Mouse (Mus musculus) spleen, adult 12 weeks (tissue): ENCODE measurements around the gene Nup62cl.
A peak's percentile ranks its signal among the peaks of the same experiment; 100 is the strongest.

Experiments used
- DNase-seq: peaks from one replicate; pipeline ENCODE4 v3.0.0; 2022; ENCODE audit warnings: low spot score

Gene Nup62cl

DNA sequence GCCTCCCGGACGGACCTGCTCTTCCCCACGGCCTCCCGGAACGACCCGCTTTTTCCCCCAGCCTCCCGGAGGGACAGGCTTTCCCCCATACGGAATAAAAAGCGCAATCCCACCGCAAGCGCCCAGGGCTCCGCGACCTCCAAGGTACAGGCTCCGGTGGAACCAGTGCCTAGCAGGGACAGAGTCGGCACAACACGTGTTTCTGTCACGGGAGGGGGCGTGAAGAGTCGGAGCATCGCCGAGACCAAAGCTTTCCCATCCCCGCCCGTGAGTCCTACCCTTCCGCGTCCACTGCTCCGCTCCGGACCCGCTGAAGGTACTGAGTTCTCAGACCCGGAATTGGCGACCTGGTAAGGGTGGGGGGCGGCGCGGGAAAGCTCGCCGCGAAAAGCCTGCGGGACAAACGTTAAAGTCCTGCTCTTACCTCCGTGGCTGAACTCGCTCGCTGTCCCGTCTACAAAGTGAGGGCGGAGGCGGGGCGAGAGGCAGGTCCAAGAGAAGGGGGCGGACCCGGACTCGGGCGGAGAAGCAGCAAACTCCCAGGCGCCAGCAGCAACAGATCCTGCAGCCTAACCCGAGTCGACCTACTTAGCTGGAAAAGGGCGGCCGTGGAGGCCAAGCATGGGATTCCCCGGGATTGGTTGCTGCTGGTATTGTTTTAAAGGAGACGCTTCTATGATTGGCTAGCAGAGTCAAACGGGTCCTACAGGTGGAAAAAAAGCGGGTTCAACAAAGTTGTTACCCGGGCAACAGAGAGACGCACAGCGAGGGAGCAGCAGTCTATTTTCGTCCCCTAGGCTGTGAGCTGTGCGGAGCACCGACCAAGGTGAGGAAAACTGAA, at the start of gene Nup62cl, which contains the start of gene Pih1h3b:
Gene Nup62cl, minus strand, starts transcription at position 578 of the 841 bp plus-strand sequence.
Gene Pih1h3b, plus strand, starts transcription at position 745 of the 841 bp plus-strand sequence.
- no peak for DNase-seq

DNA sequence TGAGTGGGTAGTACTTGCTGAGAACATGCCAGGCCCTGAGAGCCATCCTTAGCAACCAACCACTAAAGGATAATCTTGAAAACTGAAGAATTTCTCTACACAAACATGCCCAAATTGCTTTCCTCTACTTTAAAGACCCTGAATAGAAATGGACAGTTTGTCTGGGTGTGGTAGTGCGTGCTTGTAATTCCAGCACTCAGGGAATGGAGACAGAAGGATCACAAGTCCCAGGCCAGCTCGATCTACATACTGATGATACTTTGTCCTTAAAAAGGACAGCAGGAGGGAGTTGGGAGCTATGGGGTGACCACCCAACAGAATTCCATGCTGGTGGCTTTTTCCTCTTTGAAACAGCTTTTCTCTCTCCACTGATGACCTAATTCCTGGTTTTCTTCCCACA, 31.6 kb upstream of the Nup62cl start:
- DNase-seq = no peak

DNA sequence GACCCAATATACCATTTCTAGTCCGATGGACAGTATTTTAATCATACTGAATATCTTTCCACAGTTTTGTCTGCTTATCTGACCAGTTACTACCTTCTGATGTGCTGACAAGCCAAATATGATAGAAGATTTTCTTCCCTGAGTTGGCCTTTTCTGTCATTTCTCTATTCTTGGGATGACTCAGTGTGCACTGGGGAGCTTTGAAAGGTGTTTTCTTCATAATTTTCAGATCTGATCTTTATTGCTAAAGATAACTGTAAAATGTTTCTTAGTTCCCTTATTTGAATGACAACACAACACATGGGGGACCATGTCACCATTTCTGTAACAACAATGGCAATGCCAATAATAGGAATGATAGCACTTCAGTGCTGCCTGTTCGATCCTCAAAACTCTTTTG, 20.0 kb upstream of the Nup62cl start:
- no peak for DNase-seq

DNA sequence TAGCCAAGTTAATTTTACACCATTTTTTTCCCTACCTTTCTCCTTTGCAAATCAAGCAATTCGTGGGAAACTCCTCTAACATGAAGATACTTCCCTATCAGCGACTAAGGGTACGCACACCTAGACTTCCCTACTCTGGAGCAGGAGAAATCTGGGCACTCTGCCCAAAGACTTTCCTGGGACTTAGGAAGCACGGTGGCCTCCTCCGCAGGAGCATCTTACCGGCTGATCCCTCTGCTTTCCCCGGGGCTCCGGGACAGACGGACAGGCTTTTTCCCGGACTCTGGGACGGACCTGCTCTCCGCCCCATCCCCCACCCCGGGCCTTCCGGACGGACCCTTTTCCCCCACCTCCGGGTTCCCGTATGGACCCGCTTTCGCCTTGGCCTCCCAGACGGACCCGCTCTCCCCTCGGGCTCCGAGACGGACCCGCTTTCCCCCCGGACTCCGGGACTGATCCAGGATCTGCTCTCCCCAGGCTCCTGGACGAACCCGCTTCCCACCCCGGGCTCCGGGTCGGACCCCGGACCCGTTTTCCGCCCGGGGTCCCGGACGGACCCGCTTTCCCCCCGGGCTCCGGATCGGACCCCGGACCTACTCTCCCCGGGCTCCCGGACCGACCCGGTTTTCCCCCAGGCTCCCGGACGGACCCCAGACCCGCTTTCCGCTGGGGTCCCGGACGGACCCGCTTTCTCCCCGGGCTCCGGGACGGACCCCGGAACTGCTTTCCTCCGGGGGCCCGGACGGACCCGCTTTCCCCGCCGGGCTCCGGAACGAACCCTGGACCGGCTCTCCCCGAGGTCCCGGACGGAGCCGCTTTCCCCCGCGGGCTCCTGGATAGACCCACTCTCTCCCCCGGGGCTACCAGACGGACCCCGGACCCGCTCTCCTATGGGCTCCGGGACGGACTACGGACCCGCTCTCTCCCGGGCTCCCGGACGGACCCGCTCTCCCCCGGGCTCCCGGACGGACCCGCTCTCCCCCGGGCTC, 1.3 kb downstream of the Nup62cl start:
- DNase-seq = no peak

DNA sequence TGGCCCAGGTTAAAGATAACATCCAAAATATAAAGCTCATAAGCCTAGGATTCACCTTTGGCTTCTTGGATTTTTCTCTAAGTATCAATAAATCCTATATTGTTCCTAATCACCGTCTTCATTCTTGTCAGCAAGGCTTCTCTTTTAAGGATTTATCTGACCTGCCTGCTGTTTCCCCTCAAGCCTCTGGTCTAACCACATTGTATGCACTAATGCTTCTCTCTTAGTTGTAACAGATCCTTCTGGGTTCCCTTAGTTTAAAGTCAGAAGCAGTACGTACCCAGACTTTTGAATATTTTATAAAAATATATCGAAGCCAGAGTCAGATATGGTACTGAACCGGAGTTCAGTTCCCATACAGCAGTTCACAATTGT, 63.8 kb downstream of the Nup62cl start:
- no peak for DNase-seq

DNA sequence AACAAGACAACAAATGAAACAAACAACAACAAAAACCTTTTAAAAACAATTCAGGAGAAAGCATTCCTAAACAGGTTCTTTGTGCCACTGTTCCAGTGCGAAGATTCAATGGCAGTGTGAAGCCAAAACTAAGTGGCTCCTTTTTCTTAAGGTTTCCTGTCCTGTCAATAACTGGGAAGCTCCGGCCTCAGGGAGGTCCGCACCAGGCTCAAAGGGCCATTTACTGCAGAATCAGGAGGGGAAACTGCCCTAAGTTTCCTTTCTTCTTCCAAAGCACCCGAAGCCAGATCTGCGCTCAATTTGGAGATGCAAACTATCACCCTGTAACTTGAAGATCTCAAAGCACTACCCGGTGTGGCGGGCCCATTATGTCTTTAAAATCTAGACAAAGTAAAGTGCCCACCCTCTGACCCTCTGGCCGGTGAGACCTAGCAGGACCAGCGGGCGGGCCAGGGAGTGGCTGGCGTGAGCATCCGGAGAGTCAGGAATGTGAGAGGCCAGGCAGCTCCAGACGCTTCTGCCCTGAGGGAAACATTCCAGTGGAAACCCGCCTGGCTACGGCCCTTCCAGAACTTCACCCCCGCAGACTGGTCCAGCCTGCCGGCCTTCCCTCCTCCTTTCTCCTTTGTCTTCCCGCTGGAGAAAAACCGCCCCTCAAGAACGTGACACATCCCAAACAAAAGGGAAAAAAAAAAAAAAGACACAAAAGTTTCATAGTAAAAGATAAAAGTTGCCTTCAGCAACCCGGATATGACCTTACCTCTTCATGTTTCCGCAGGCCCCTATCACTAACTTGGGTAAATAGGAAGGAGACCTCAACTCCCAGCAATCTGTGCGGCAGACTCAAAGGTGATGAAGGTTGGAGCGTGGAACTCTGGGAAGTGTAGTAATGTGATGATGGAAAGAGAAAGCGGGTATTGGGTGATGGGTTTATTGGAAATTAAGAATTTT, 64.5 kb downstream of the Nup62cl start, which contains the start of gene Rbm41:
Gene Rbm41, minus strand, starts transcription at position 856 of the 951 bp plus-strand sequence.
- peak; percentile 3 for DNase-seq

DNA sequence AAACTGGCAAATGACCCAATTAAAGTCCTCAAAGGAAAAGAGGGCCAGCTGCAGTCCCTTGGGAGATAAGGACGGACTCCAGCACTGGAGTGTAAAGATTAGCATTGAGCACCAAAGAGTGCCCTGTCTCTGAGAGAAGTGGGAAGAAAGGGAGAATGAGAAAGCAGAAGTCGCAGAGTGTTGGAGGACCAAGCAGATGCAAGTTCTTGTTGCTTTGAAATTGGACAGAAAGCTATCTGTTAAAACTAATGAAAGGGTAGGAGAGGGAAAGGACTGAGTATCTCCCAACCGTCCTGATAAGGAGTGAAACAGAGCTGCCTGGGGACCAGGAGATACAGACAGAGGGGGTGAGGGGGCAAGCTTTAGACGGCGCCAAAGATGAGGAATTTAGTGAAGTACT, 80.4 kb downstream of the Nup62cl start:
- DNase-seq = no peak
